Mouse (Mus musculus) ES-E14 (cell line): Measurements from ENCODE around the gene Tlcd2. TPM values are rescaled to one million over a fixed set of nuclear protein-coding genes. Genes with fewer than 3 reads are reported as not detected.

Experiments used
- DNase-seq: peaks from one replicate; pipeline ENCODE4 v3.0.0-alpha.2; 2013; ENCODE audit warnings: low read depth, low spot score
- H3K27ac ChIP-seq: 2 replicates; pipeline ENCODE4 v1.5.1; 2012; ENCODE audit warnings: low read depth, mild to moderate bottlenecking, low read length, moderate library complexity, mixed read lengths; ENCODE audit not compliant: poor library complexity, insufficient read depth, severe bottlenecking
- H3K36me3 ChIP-seq: 2 replicates; pipeline ENCODE4 v1.6.1; 2012; ENCODE audit warnings: mild to moderate bottlenecking, low read length, moderate library complexity, mixed read lengths; ENCODE audit not compliant: control insufficient read depth, poor library complexity, insufficient read depth, severe bottlenecking
- H3K4me1 ChIP-seq, 2 experiments: fragments of 150-350 bp in 1 of 2; sonication (generic) in 1 of 2; 2 replicates each; pipeline ENCODE4 v1.6.1; 2012; ENCODE audit warnings: low read length in 2 of 2, mild to moderate bottlenecking in 1 of 2, mixed read lengths in 1 of 2; ENCODE audit not compliant: control insufficient read depth in 2 of 2, insufficient read depth in 2 of 2, poor library complexity in 1 of 2
- H3K4me3 ChIP-seq, 2 experiments: fragments of 150-350 bp in 1 of 2; sonication (generic) in 1 of 2; 2 replicates each; pipeline ENCODE4 v1.5.1; 2012; ENCODE audit warnings: low read length in 2 of 2, low read depth in 1 of 2, mild to moderate bottlenecking in 1 of 2, mixed read lengths in 1 of 2; ENCODE audit not compliant: insufficient read depth in 1 of 2, poor library complexity in 1 of 2, severe bottlenecking in 1 of 2
- H3K9ac ChIP-seq: 2 replicates; pipeline ENCODE4 v1.6.1; 2012; ENCODE audit warnings: low read depth, mild to moderate bottlenecking, low read length, mixed read lengths; ENCODE audit not compliant: poor library complexity, insufficient read depth, severe bottlenecking
- H3K9me3 ChIP-seq: fragments of 150-350 bp; sonication (generic); 2 replicates; pipeline ENCODE4 v1.6.1; 2012; ENCODE audit warnings: low read depth, mild to moderate bottlenecking, low read length; ENCODE audit not compliant: control insufficient read depth, insufficient read depth
- MAFK ChIP-seq: IDR thresholded peaks from 2 replicates; pipeline ENCODE4 v1.6.1; 2014; ENCODE audit warnings: mild to moderate bottlenecking, low read depth, low read length, inconsistent platforms; ENCODE audit not compliant: insufficient read depth
- in situ Hi-C, 2 experiments: fragments of 600-800 bp; cut with MboI; formaldehyde crosslinking; loops; one replicate each; pipeline ENCODE4 v1.15.1; 2025; ENCODE audit warnings: low sequenced_read_pairs in 2 of 2, inconsistent platforms in 1 of 2; ENCODE audit not compliant: unreplicated experiment in 2 of 2
- total RNA-seq: library from RNA; depleted of rRNA; stranded (reverse); fragments of 300-350 nt; gene quantifications from 2 replicates; pipeline ENCODE4 v1.2.3, GENCODE M21; 2012; rRNA removed

Gene Tlcd2
- total RNA-seq, 1 experiment = 5.9 TPM

DNA sequence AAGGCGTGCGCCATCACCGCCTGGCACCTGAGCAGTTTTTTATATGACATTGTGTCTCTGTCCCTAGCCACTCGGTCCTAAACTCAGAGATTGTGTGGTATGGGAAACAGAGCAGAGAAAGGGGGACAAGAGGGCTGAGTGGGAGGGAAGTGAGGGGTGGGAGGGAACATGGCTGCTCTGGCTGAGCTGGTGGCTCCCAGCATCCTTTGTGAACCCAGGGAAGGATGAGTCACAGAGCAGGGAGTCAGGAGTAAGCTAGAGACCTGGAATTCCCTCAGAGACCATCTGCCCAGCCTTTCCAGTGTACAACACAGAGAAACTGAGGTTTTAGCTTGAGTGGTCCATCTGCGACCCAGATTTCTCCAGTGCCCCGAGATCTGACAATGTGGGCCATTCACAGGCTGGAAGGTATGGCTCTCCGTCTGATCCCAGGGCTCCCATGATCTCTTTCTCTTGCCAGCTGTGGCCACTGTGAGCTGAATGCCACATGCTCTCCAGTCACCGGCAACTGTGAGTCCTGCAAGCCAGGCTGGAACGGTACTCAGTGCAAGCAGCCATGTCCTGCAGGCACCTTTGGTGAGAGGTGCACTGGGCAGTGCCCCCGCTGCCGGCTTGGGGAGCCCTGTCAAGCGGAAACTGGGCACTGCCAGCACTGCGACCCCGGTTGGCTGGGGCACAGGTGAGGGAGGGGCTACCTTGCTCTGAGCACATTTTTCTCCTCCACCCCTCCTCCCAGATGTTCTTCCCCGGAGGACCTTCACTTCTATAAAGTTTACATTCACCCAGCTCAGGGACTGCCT is 58.5 kb downstream of the Tlcd2 start:
- H3K9me3 ChIP-seq = no peaks in the 10 kb centered on the region
- H3K9ac ChIP-seq = peak overlapping the region; percentile 7; the same call in 1 of the 2 replicates
- H3K27ac ChIP-seq = no peak overlapping the region
- no peak for DNase-seq
- peak overlapping the region; percentile 6 to 27; a peak in 2 of 4 replicates for H3K4me3 ChIP-seq
- no peak for TF ChIP-seq MAFK
- H3K36me3 ChIP-seq = no peaks in the 10 kb centered on the region
- in situ Hi-C loops = no loop called here
- H3K4me1 ChIP-seq = no peaks in the 10 kb centered on the region; a peak in 1 of 4 replicates

Other genes with a start within 250 kb of the Tlcd2 start
- gene Rpa1, start 113.4 kb upstream of the Tlcd2 start, total RNA-seq = 193 and 317 TPM in 2 replicates
- gene Smyd4, start 113.3 kb upstream of the Tlcd2 start, total RNA-seq = 27.0 and 28.3 TPM in 2 replicates
- gene Serpinf1, start 39.0 kb upstream of the Tlcd2 start, total RNA-seq = 20.3 and 24.7 TPM in 2 replicates
- gene Serpinf2, start 22.1 kb upstream of the Tlcd2 start, total RNA-seq = 0.27 TPM in 1 of 2 replicates, not detected in the other
- 8.5 and 11.8 TPM in 2 replicates for gene Wdr81, start 7.0 kb upstream of the Tlcd2 start, total RNA-seq
- 256 and 338 TPM in 2 replicates for gene Prpf8, start 25.1 kb downstream of the Tlcd2 start, total RNA-seq
- 0.79 and 0.89 TPM in 2 replicates for gene Rilp, start 48.4 kb downstream of the Tlcd2 start, total RNA-seq
- gene Scarf1, start 51.8 kb downstream of the Tlcd2 start, total RNA-seq = 3.1 and 4.3 TPM in 2 replicates
- 24.8 and 32.5 TPM in 2 replicates for gene Slc43a2, start 70.0 kb downstream of the Tlcd2 start, total RNA-seq
- gene Pitpna, start 126.4 kb downstream of the Tlcd2 start, total RNA-seq = 31.3 and 40.3 TPM in 2 replicates
- gene Inpp5k, start 169.3 kb downstream of the Tlcd2 start, total RNA-seq = 12.2 and 13.8 TPM in 2 replicates
- gene Myo1c, start 188.8 kb downstream of the Tlcd2 start, total RNA-seq = 62.8 and 62.9 TPM in 2 replicates
- gene Crk, start 217.5 kb downstream of the Tlcd2 start, total RNA-seq = 68.1 and 71.3 TPM in 2 replicates